In the genomic region with DNA sequence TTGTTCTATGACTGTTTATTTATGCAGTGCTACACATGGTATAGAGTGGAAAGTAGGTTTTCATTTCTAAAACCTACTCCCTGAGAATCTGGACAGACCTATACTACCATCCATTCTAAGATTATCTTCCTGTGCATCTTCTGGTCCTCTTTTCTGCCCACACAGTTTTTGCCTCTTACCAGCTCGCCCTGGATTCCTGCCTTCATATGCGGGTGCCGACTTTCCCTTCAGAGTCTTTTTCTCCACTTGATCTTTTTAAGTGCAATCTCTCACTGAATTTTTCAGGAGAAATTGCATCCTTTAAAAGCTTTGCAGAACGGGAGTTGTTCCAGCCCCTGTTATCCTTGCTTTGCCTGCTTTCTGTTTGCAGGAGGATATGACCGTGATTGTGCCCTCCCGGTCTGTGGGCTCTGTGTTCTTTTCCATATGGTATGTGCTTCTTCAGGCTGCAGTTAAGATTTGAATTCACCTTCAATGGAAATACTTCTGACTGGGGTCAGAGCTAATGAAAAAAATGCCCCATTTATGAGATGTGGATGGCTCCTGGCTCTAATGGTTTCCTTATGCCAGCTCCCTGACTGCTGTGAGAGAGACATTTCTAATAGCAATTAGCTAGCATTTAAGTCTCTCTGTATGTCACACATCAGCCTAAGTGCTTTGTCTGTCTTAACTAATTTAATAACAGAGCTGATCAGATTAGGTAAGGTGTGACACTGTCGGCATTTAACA, we compare ENCODE assay signal across 18 mouse cellular contexts.
DNase-seq lines count a peak whose midpoint lies in the region; ATAC-seq lines count a peak whose summit lies in the region.
"Had no signal": no experiment of that assay in that cellular context is flagged by ENCODE, and none has a peak within 500 bp of the region (broad histone marks: within the 10 kb centered on the region; RNA-seq: fewer than 3 reads in every experiment).

No protein-coding gene starts in this region.

- no peaks in the 10 kb centered on the region for H3K27me3 ChIP-seq in kidney, embryonic 16.5 days (ENCODE audit: insufficient read depth, low read length)
- no peaks in the 10 kb centered on the region for H3K27me3 ChIP-seq in limb, embryonic 11.5 days (ENCODE audit: control insufficient read depth, insufficient read depth, low read length)
- H3K27me3 ChIP-seq: embryonic facial prominence, embryonic 13.5 days; heart, embryonic 15.5 days; liver, embryonic 13.5 days; midbrain, embryonic 12.5 days had no signal

- H3K36me3 ChIP-seq in kidney, embryonic 16.5 days (ENCODE audit: insufficient read depth, low read length), result no peaks in the 10 kb centered on the region
- H3K36me3 ChIP-seq in limb, embryonic 11.5 days (ENCODE audit: control insufficient read depth, insufficient read depth, low read length), result no peaks in the 10 kb centered on the region
- H3K36me3 ChIP-seq: embryonic facial prominence, embryonic 13.5 days; heart, embryonic 15.5 days; liver, embryonic 13.5 days; midbrain, embryonic 12.5 days had no signal

- ATAC-seq in kidney, embryonic 16.5 days (ENCODE audit: low FRiP score, low TSS enrichment), result no peak
- 0 out of 2 replicates have a peak, but pooled peaks have one; percentile 19 for ATAC-seq in limb, embryonic 11.5 days (ENCODE audit: insufficient number of reproducible peaks, low FRiP score, low TSS enrichment, low read depth)

- 71% methylated on average over 7 of the region's 7 CpGs for WGBS in kidney, embryonic 16.5 days
- WGBS in limb, embryonic 11.5 days, result 32% methylated on average over 7 of the region's 7 CpGs

- H3K9me3 ChIP-seq in kidney, embryonic 16.5 days (ENCODE audit: low read length), result no peaks in the 10 kb centered on the region
- H3K9me3 ChIP-seq in limb, embryonic 11.5 days (ENCODE audit: control insufficient read depth, low read length), result no peaks in the 10 kb centered on the region
- H3K9me3 ChIP-seq: embryonic facial prominence, embryonic 13.5 days; heart, embryonic 15.5 days; liver, embryonic 13.5 days; midbrain, embryonic 12.5 days had no signal

- H3K9ac ChIP-seq in kidney, embryonic 16.5 days (replicated peaks; ENCODE audit: low read length), result no peak overlapping the region
- no peak overlapping the region for H3K9ac ChIP-seq in limb, embryonic 11.5 days (ENCODE audit: low read length)
- H3K9ac ChIP-seq: embryonic facial prominence, embryonic 13.5 days; heart, embryonic 15.5 days; liver, embryonic 13.5 days; midbrain, embryonic 12.5 days had no signal

- H3K4me1 ChIP-seq in kidney, embryonic 16.5 days (ENCODE audit: insufficient read depth, low read length), result peaks cover 25% of the 10 kb centered on the region
- H3K4me1 ChIP-seq in limb, embryonic 11.5 days (ENCODE audit: control insufficient read depth, insufficient read depth, low read length), result 0 out of 2 replicates have a peak, but pooled peaks cover 3% of the 10 kb centered on the region
- H3K4me1 ChIP-seq: heart, embryonic 15.5 days; liver, embryonic 13.5 days had no signal

- no peak for DNase-seq in kidney, adult 11 months
- peak; percentile 77 for DNase-seq in brain, adult 2 months (ENCODE audit: low read depth, low spot score)
- peak; percentile 3 for DNase-seq in embryo, embryonic 9.5 days (ENCODE audit: extremely low spot score)
- peak; percentile 41 for DNase-seq in limb, embryonic 11.5 days (ENCODE audit: low spot score)
- no peak for DNase-seq in lung, adult 18-20 months
- DNase-seq in natural killer cell, adult 2 months (ENCODE audit: low spot score in 2 of 2), result no peak
- no peak for DNase-seq in gastrocnemius, postnatal 25 days
- DNase-seq: cerebellum, adult 9-11 months; gastrocnemius, adult 2 months; heart, adult 11 months; liver, embryonic 13.5 days; retina, postnatal 1 day; thymus, postnatal 14 days had no signal

- H3K4me3 ChIP-seq in kidney, embryonic 16.5 days (ENCODE audit: low read length), result no peak overlapping the region
- no peak overlapping the region for H3K4me3 ChIP-seq in limb, embryonic 11.5 days (ENCODE audit: low read depth, low read length)
- H3K4me3 ChIP-seq: embryonic facial prominence, embryonic 13.5 days; gastrocnemius, adult 2 months; heart, embryonic 15.5 days; liver, embryonic 13.5 days; midbrain, embryonic 12.5 days; myocyte had no signal

- no peak overlapping the region for H3K4me2 ChIP-seq in kidney, embryonic 16.5 days (replicated peaks; ENCODE audit: low read depth, low read length)
- H3K4me2 ChIP-seq in limb, embryonic 11.5 days (ENCODE audit: low read depth, severe bottlenecking), result no peak overlapping the region
- H3K4me2 ChIP-seq: embryonic facial prominence, embryonic 13.5 days; heart, embryonic 15.5 days; liver, embryonic 13.5 days; midbrain, embryonic 12.5 days had no signal

- peak overlapping the region; percentile 45; the same call in 1 of the 2 replicates for H3K27ac ChIP-seq in kidney, embryonic 16.5 days (ENCODE audit: low read length)
- H3K27ac ChIP-seq in limb, embryonic 11.5 days (replicated peaks; ENCODE audit: low read depth, low read length), result no peak overlapping the region
- H3K27ac ChIP-seq: embryonic facial prominence, embryonic 13.5 days; gastrocnemius, adult 2 months; heart, embryonic 15.5 days; liver, embryonic 13.5 days; midbrain, embryonic 12.5 days had no signal

Comparison
In these comparisons a context has a peak if more than half of its experiments do, and no peak if none do; other contexts are left out.
1. DNase-seq: peak in brain, adult 2 months (single experiment), embryo, embryonic 9.5 days (single experiment) and limb, embryonic 11.5 days (single experiment); none in kidney, adult 11 months (single experiment), lung, adult 18-20 months (0 of 2), natural killer cell, adult 2 months (0 of 2) and gastrocnemius, postnatal 25 days (single experiment).